ENCODE assay signal across 8 mouse cellular contexts in genomic region chr13:40748785-40749602, GRCm38 (mm10). TPM values are rescaled to one million over a fixed set of nuclear protein-coding genes. Genes with fewer than 3 reads are reported as not detected.
DNase-seq lines count a peak whose midpoint lies in the region; ATAC-seq and TF ChIP-seq lines count a peak whose summit lies in the region.

No protein-coding gene starts in this region.

- H3K36me3 ChIP-seq in heart, embryonic 11.5 days (ENCODE audit: control insufficient read depth, insufficient read depth, low read length): no peaks in the 10 kb centered on the region
- no peaks in the 10 kb centered on the region for H3K36me3 ChIP-seq in heart, embryonic 16.5 days (ENCODE audit: control insufficient read depth, insufficient read depth)
- H3K36me3 ChIP-seq in liver, postnatal 0 days (replicated peaks; ENCODE audit: insufficient read depth, low read length): no peaks in the 10 kb centered on the region
- no peaks in the 10 kb centered on the region for H3K36me3 ChIP-seq in stomach, postnatal 0 days (ENCODE audit: control insufficient read depth, insufficient read depth, low read length)

- no peaks in the 10 kb centered on the region for H3K9me3 ChIP-seq in heart, embryonic 11.5 days (replicated peaks; ENCODE audit: control insufficient read depth, low read length)
- H3K9me3 ChIP-seq in heart, embryonic 16.5 days (replicated peaks; ENCODE audit: control insufficient read depth, low read length): 0 out of 2 replicates have a peak, but pooled peaks cover 2% of the 10 kb centered on the region
- H3K9me3 ChIP-seq in liver, postnatal 0 days (ENCODE audit: low read length): no peaks in the 10 kb centered on the region
- H3K9me3 ChIP-seq in stomach, postnatal 0 days (ENCODE audit: control insufficient read depth, low read length): no peaks in the 10 kb centered on the region

- no peak for DNase-seq in heart, adult 9 months (ENCODE audit: low spot score in 2 of 2)
- DNase-seq in liver, postnatal 0 days: no peak
- no peak for DNase-seq in stomach, postnatal 0 days (ENCODE audit: low spot score)
- no peak for DNase-seq in urinary bladder, postnatal 4 days (ENCODE audit: low spot score in 2 of 2)
- no peak for DNase-seq in adrenal gland, postnatal 36 days

- 13% methylated on average over 19 of the region's 19 CpGs for WGBS in heart, embryonic 11.5 days (ENCODE audit: insufficient replicate concordance)
- WGBS in heart, embryonic 16.5 days: 14% methylated on average over 19 of the region's 19 CpGs
- WGBS in liver, postnatal 0 days (ENCODE audit: insufficient replicate concordance): 13% methylated on average over 17 of the region's 19 CpGs
- WGBS in stomach, postnatal 0 days: 15% methylated on average over 16 of the region's 19 CpGs

- peaks cover 24% of the 10 kb centered on the region for H3K27me3 ChIP-seq in heart, embryonic 11.5 days (ENCODE audit: control insufficient read depth, insufficient read depth, low read length)
- peaks cover 39% of the 10 kb centered on the region for H3K27me3 ChIP-seq in heart, embryonic 16.5 days (ENCODE audit: control insufficient read depth, insufficient read depth, low read length)
- H3K27me3 ChIP-seq in liver, postnatal 0 days (ENCODE audit: insufficient read depth, low read length): peaks cover 43% of the 10 kb centered on the region
- H3K27me3 ChIP-seq in stomach, postnatal 0 days (ENCODE audit: control insufficient read depth, insufficient read depth, low read length): peaks cover 7% of the 10 kb centered on the region; the same call in 1 of the 2 replicates

- peak overlapping the region; percentile 50 for H3K4me2 ChIP-seq in heart, embryonic 11.5 days
- H3K4me2 ChIP-seq in heart, embryonic 16.5 days (ENCODE audit: low read depth, low read length): peak overlapping the region; percentile 56
- peak overlapping the region; percentile 35; the same call in 1 of the 2 replicates for H3K4me2 ChIP-seq in liver, postnatal 0 days (ENCODE audit: low read depth, low read length)
- H3K4me2 ChIP-seq in stomach, postnatal 0 days (replicated peaks; ENCODE audit: low read depth): peak overlapping the region; percentile 17

- no peak for TF ChIP-seq EP300 in liver, postnatal 0 days (IDR thresholded peaks at IDR 0.05; ENCODE audit: low read depth)
- no peak for TF ChIP-seq EP300 in stomach, postnatal 0 days (optimal IDR thresholded peaks at IDR 0.05)

- no peak overlapping the region for H3K9ac ChIP-seq in heart, embryonic 11.5 days (ENCODE audit: low read depth, low read length)
- H3K9ac ChIP-seq in heart, embryonic 16.5 days (ENCODE audit: low read length): no peak overlapping the region
- H3K9ac ChIP-seq in liver, postnatal 0 days (replicated peaks): no peak overlapping the region
- H3K9ac ChIP-seq in stomach, postnatal 0 days (ENCODE audit: low read length): no peak overlapping the region

- H3K27ac ChIP-seq in heart, embryonic 11.5 days (ENCODE audit: low read depth, low read length): no peak overlapping the region
- H3K27ac ChIP-seq in heart, embryonic 16.5 days (ENCODE audit: low read length): no peak overlapping the region
- H3K27ac ChIP-seq in liver, postnatal 0 days (ENCODE audit: low read depth): no peak overlapping the region
- H3K27ac ChIP-seq in stomach, postnatal 0 days (replicated peaks): no peak overlapping the region

- no peak for ATAC-seq in heart, embryonic 11.5 days (replicated peaks; ENCODE audit: insufficient number of reproducible peaks, low FRiP score, low TSS enrichment)
- ATAC-seq in activated CD4-positive, CD25-positive, alpha-beta regulatory T cell, adult 4 months: peak; percentile 36
- ATAC-seq in heart, embryonic 16.5 days (replicated peaks; ENCODE audit: extremely low read depth, insufficient read depth, low FRiP score): no peak
- ATAC-seq in liver, postnatal 0 days: no peak
- 0 out of 2 replicates have a peak, but pooled peaks have one; percentile 10 for ATAC-seq in stomach, postnatal 0 days (ENCODE audit: low FRiP score, low TSS enrichment)

- H3K4me3 ChIP-seq in heart, embryonic 11.5 days (ENCODE audit: low read depth, low read length): peak overlapping the region; percentile 10; the same call in 1 of the 2 replicates
- H3K4me3 ChIP-seq in heart, embryonic 16.5 days (ENCODE audit: low read length): peak overlapping the region; percentile 4
- no peak overlapping the region for H3K4me3 ChIP-seq in liver, postnatal 0 days (ENCODE audit: low read depth, low read length)
- H3K4me3 ChIP-seq in stomach, postnatal 0 days (ENCODE audit: low read depth, low read length): no peak overlapping the region

- H3K4me1 ChIP-seq in heart, embryonic 11.5 days (ENCODE audit: control insufficient read depth, insufficient read depth, low read length): peaks cover 6% of the 10 kb centered on the region; the same call in 1 of the 2 replicates
- 0 out of 2 replicates have a peak, but pooled peaks cover 2% of the 10 kb centered on the region for H3K4me1 ChIP-seq in heart, embryonic 16.5 days (ENCODE audit: control insufficient read depth, insufficient read depth, low read length)
- H3K4me1 ChIP-seq in liver, postnatal 0 days (ENCODE audit: insufficient read depth): no peaks in the 10 kb centered on the region
- 0 out of 2 replicates have a peak, but pooled peaks cover 2% of the 10 kb centered on the region for H3K4me1 ChIP-seq in stomach, postnatal 0 days (replicated peaks; ENCODE audit: control insufficient read depth, insufficient read depth)

- TF ChIP-seq CTCF in liver, postnatal 0 days (IDR thresholded peaks at IDR 0.05; ENCODE audit: low read depth): peak; percentile 56
- TF ChIP-seq CTCF in stomach, postnatal 0 days (IDR thresholded peaks at IDR 0.05; ENCODE audit: low read depth): peak; percentile 72

RNA-seq across cellular contexts. Expression of gene Tfap2a, which starts 10.8 kb away (rescaled TPM):
- 0.14 and 0.39 TPM in 2 replicates for polyA plus RNA-seq in heart, embryonic 11.5 days (2014; fragmentation: Nextera tagmentation; extraction: Ambion mirVana)
- not detected for polyA plus RNA-seq in activated CD4-positive, CD25-positive, alpha-beta regulatory T cell, adult 4 months (2017; shearing (Covaris generic))
- 0.05 and 0.07 TPM in 2 replicates for polyA plus RNA-seq in heart, embryonic 16.5 days (2015; fragmentation: Nextera tagmentation; extraction: Ambion mirVana)
- not detected in 2 replicates for polyA plus RNA-seq in liver, postnatal 0 days (2015; fragmentation: Nextera tagmentation; extraction: Ambion mirVana)
- 3.4 and 3.7 TPM in 2 replicates for polyA plus RNA-seq in stomach, postnatal 0 days (2015; fragmentation: Nextera tagmentation; extraction: Ambion mirVana)
- under 1 TPM; 0.20 TPM for total RNA-seq in adrenal gland, postnatal 36 days (2021)

Comparison
In these comparisons a context has a peak if more than half of its experiments do, and no peak if none do; other contexts are left out.
1. ATAC-seq: peak in activated CD4-positive, CD25-positive, alpha-beta regulatory T cell, adult 4 months (single experiment) and stomach, postnatal 0 days (single experiment); none in heart, embryonic 11.5 days (single experiment), heart, embryonic 16.5 days (single experiment) and liver, postnatal 0 days (single experiment).
2. H3K4me3 ChIP-seq: peak in heart, embryonic 11.5 days (single experiment) and heart, embryonic 16.5 days (single experiment); none in liver, postnatal 0 days (single experiment) and stomach, postnatal 0 days (single experiment).
3. Peak in every context shown above with its lines, with median percentiles within 50 percentile points of each other: H3K4me2 ChIP-seq.